Mouse (Mus musculus): Measurements from ENCODE around the gene Gm49403.

DNA sequence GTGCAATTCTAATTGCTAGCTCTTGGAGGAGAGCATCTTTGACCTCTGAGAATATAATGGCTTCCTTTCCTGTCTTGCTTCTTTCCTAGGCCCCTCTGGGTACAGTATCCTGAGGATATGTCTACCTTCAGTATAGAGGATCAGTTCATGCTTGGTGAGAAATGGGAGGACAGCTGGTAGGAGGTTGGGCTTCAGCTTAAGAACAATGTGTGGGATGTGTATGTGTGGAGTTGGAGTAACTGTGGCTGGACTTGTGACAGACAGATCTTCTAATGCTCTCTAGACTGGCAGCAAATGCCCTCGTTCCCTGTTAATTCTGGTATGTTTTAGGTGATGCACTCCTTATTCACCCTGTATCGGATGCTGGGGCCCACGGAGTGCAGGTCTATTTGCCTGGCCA lies 30.5 kb downstream of the Gm49403 start:
- TF ChIP-seq CTCF (IDR thresholded peaks at IDR 0.05; ENCODE audit: extremely low read depth, insufficient read depth, insufficient read length, insufficient replicate concordance) (no peak), POLR2A (IDR thresholded peaks at IDR 0.05; ENCODE audit: low read depth, low read length) (no peak)
